Mouse (Mus musculus) small intestine, adult 2 months (tissue): ENCODE results near the gene 4430402I18Rik.

Experiments used
- CTCF ChIP-seq: fragments of 200-500 bp; IDR thresholded peaks from 2 replicates; pipeline ENCODE4 v1.5.1; 2012; ENCODE audit warnings: low read depth, mild to moderate bottlenecking, control low read depth, inconsistent platforms, low read length, moderate library complexity, mixed read lengths; ENCODE audit not compliant: insufficient replicate concordance, insufficient read length; ENCODE audit errors: extremely low read depth
- POLR2A ChIP-seq: fragments of 200-500 bp; IDR thresholded peaks from 2 replicates; pipeline ENCODE4 v1.6.1; 2012; ENCODE audit warnings: low read depth, mild to moderate bottlenecking, control low read depth, inconsistent platforms, low read length, moderate library complexity

DNA sequence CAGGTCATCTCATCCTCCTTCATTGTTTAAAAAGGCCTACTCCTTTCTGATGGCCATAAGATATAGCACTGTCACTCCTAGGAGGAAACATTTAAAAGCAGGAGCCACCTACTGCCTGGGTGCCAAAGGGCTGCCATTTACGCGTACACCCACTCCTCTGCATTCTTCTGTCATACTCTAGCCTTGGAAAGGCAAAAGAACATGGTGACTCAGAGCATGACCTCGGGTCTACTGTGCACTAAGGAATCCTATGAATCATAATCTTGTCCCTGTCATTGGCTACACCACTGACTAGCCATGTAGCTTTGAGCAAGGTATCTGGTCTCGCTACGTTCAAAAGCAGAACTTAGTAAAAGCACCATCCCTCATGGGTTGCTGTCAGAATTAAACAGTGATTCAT, 41.2 kb downstream of the 4430402I18Rik start:
- no peak for TF ChIP-seq POLR2A
- no peak for TF ChIP-seq CTCF
